Mouse (Mus musculus) midbrain, embryonic 13.5 days (tissue): ENCODE measurements around the gene Rflnb. TPM values are rescaled to one million over a fixed set of nuclear protein-coding genes. Genes with fewer than 3 reads are reported as not detected.
A peak's percentile ranks its signal among the peaks of the same experiment; 100 is the strongest.

ENCODE experiments used
- ATAC-seq: fragments of 200-750 bp; cut with Nextera tagmentation; 2 replicates; pipeline ENCODE4 v1.8.0; 2017; ENCODE audit warnings: mild to moderate bottlenecking, moderate TSS enrichment, moderate library complexity
- H3K27ac ChIP-seq: fragments of 300-500 bp; sonication (generic); 2 replicates; pipeline ENCODE4 v1.5.1; 2015; ENCODE audit warnings: inconsistent platforms, mild to moderate bottlenecking, moderate library complexity
- H3K27me3 ChIP-seq: fragments of 300-500 bp; sonication (generic); 2 replicates; pipeline ENCODE4 v1.6.1; 2015; ENCODE audit warnings: mild to moderate bottlenecking, inconsistent platforms
- H3K36me3 ChIP-seq: fragments of 300-500 bp; sonication (generic); 2 replicates; pipeline ENCODE4 v1.6.1; 2015; ENCODE audit warnings: mild to moderate bottlenecking, inconsistent platforms
- H3K4me1 ChIP-seq: fragments of 300-500 bp; sonication (generic); replicated peaks from 2 replicates; pipeline ENCODE4 v1.6.1; 2015; ENCODE audit warnings: inconsistent platforms
- H3K4me2 ChIP-seq: fragments of 300-500 bp; sonication (generic); replicated peaks from 2 replicates; pipeline ENCODE4 v1.6.1; 2015; ENCODE audit warnings: moderate library complexity, mild to moderate bottlenecking, inconsistent platforms
- H3K4me3 ChIP-seq: fragments of 300-500 bp; sonication (generic); replicated peaks from 2 replicates; pipeline ENCODE4 v1.5.1; 2015; ENCODE audit warnings: mild to moderate bottlenecking, inconsistent platforms
- H3K9ac ChIP-seq: fragments of 300-500 bp; sonication (generic); replicated peaks from 2 replicates; pipeline ENCODE4 v1.6.1; 2015; ENCODE audit warnings: mild to moderate bottlenecking, inconsistent platforms
- H3K9me3 ChIP-seq: fragments of 300-500 bp; sonication (generic); 2 replicates; pipeline ENCODE4 v1.6.1; 2016; ENCODE audit warnings: mild to moderate bottlenecking, inconsistent platforms
- WGBS: fragments of 180-500 bp; shearing (Covaris S2); methylation state at CpG from one replicate; pipeline ENCODE4 v1.1.7; 2015; 5-methylcytosine and 5-hydroxymethylcytosine counted together
- polyA plus RNA-seq: library from polyadenylated mRNA; unstranded; fragments of >200 nt; fragmentation: Nextera tagmentation; extraction: Ambion mirVana; gene quantifications from 2 replicates; pipeline ENCODE4 v1.2.1, GENCODE M21; 2015

The Rflnb gene
- polyA plus RNA-seq, 1 experiment from 2014 or later, result 7.2 TPM

GRCm38 (mm10) chr11:76033836-76034235 lies 6.3 kb upstream of the Rflnb start:
- 67% methylated on average over 4 of the region's 4 CpGs for whole genome bisulfite sequencing
- Histone ChIP-seq H3K27me3 (peaks cover 10% of the 10 kb centered on the region), H3K9ac (no peak overlapping the region), H3K36me3 (no peaks in the 10 kb centered on the region), H3K27ac (no peak overlapping the region), H3K9me3 (no peaks in the 10 kb centered on the region), H3K4me2 (no peak overlapping the region), H3K4me1 (no peaks in the 10 kb centered on the region), H3K4me3 (no peak overlapping the region)
- no peak for ATAC-seq

GRCm38 (mm10) chr11:76033359-76033758 lies 5.8 kb upstream of the Rflnb start:
- Histone ChIP-seq H3K27me3 (peaks cover 10% of the 10 kb centered on the region), H3K27ac (no peak overlapping the region)
- WGBS, result 77% methylated on average over 6 of the region's 6 CpGs

GRCm38 (mm10) chr11:76028072-76028465 lies 487 bp upstream of the Rflnb start:
- no peaks in the 10 kb centered on the region for H3K9me3 ChIP-seq
- whole genome bisulfite sequencing, result 3% methylated on average over 7 of the region's 14 CpGs
- no peak overlapping the region for H3K27ac ChIP-seq
- H3K4me1 ChIP-seq, result peaks cover 17% of the 10 kb centered on the region; the same call in 1 of the 2 replicates
- ATAC-seq, result peak; percentile 46; the same call in 1 of the 2 replicates
- peaks cover 19% of the 10 kb centered on the region for H3K27me3 ChIP-seq
- H3K4me3 ChIP-seq, result peak overlapping the region; percentile 63
- peak overlapping the region; percentile 72 for H3K9ac ChIP-seq
- H3K36me3 ChIP-seq, result no peaks in the 10 kb centered on the region
- H3K4me2 ChIP-seq, result peak overlapping the region; percentile 92

More at GRCm38 (mm10) chr11:76033359-76033758, 5.8 kb upstream of the Rflnb start:
- Histone ChIP-seq H3K4me3 (no peak overlapping the region), H3K9me3 (no peaks in the 10 kb centered on the region), H3K9ac (no peak overlapping the region), H3K36me3 (no peaks in the 10 kb centered on the region), H3K4me2 (no peak overlapping the region), H3K4me1 (no peaks in the 10 kb centered on the region)
- no peak for ATAC-seq

GRCm38 (mm10) chr11:76026527-76027138 lies 949 bp downstream of the Rflnb start:
- Histone ChIP-seq H3K4me1 (peaks cover 17% of the 10 kb centered on the region; the same call in 1 of the 2 replicates), H3K9ac (peak overlapping the region; percentile 72), H3K27ac (no peak overlapping the region), H3K4me3 (peak overlapping the region; percentile 63), H3K9me3 (no peaks in the 10 kb centered on the region), H3K36me3 (no peaks in the 10 kb centered on the region), H3K4me2 (peak overlapping the region; percentile 92), H3K27me3 (peaks cover 19% of the 10 kb centered on the region)
- peak; percentile 11; the same call in 1 of the 2 replicates for ATAC-seq
- 2% methylated on average over 13 of the region's 14 CpGs for WGBS

- Histone ChIP-seq H3K4me2 (no peak overlapping the region), H3K27me3 (peaks cover 17% of the 10 kb centered on the region), H3K27ac (no peak overlapping the region), H3K36me3 (no peaks in the 10 kb centered on the region), H3K9me3 (no peaks in the 10 kb centered on the region), H3K9ac (no peak overlapping the region), H3K4me1 (peaks cover 17% of the 10 kb centered on the region; the same call in 1 of the 2 replicates), H3K4me3 (no peak overlapping the region)
- 50% methylated on average over 7 of the region's 7 CpGs for WGBS
- ATAC-seq, result no peak
These were observed 2.5 kb downstream of the Rflnb start for GRCm38 (mm10) chr11:76025080-76025583.

GRCm38 (mm10) chr11:76020916-76021315 lies 6.7 kb downstream of the Rflnb start:
- Histone ChIP-seq H3K27me3 (peaks cover under 1% of the 10 kb centered on the region; the same call in 1 of the 2 replicates), H3K4me1 (0 out of 2 replicates have a peak, but pooled peaks cover 6% of the 10 kb centered on the region), H3K27ac (no peak overlapping the region), H3K4me2 (no peak overlapping the region), H3K9ac (no peak overlapping the region), H3K4me3 (no peak overlapping the region), H3K9me3 (no peaks in the 10 kb centered on the region), H3K36me3 (no peaks in the 10 kb centered on the region)
- ATAC-seq, result no peak
- 90% methylated on average over 9 of the region's 9 CpGs for WGBS

GRCm38 (mm10) chr11:76019879-76020278 lies 7.7 kb downstream of the Rflnb start:
- Histone ChIP-seq H3K9me3 (no peaks in the 10 kb centered on the region), H3K36me3 (no peaks in the 10 kb centered on the region), H3K27me3 (no peaks in the 10 kb centered on the region), H3K9ac (0 out of 2 replicates have a peak overlapping the region, but pooled peaks have one; percentile 3), H3K4me2 (no peak overlapping the region), H3K27ac (no peak overlapping the region), H3K4me1 (no peaks in the 10 kb centered on the region), H3K4me3 (no peak overlapping the region)
- 89% methylated on average over 4 of the region's 4 CpGs for WGBS
- ATAC-seq, result no peak

GRCm38 (mm10) chr11:76015814-76016213 lies 11.8 kb downstream of the Rflnb start:
- no peaks in the 10 kb centered on the region for H3K36me3 ChIP-seq
- no peak overlapping the region for H3K27ac ChIP-seq
- H3K4me3 ChIP-seq, result no peak overlapping the region
- 86% methylated on average over 4 of the region's 4 CpGs for WGBS
- no peaks in the 10 kb centered on the region for H3K9me3 ChIP-seq
- no peak overlapping the region for H3K9ac ChIP-seq
- no peaks in the 10 kb centered on the region for H3K27me3 ChIP-seq
- no peaks in the 10 kb centered on the region for H3K4me1 ChIP-seq
- no peak for ATAC-seq
- no peak overlapping the region for H3K4me2 ChIP-seq

- Histone ChIP-seq H3K4me3 (no peak overlapping the region), H3K27me3 (no peaks in the 10 kb centered on the region), H3K4me2 (no peak overlapping the region), H3K9me3 (no peaks in the 10 kb centered on the region), H3K9ac (no peak overlapping the region), H3K36me3 (no peaks in the 10 kb centered on the region), H3K27ac (no peak overlapping the region), H3K4me1 (no peaks in the 10 kb centered on the region)
- 88% methylated on average over 6 of the region's 6 CpGs for WGBS
- ATAC-seq, result no peak
These were observed 12.3 kb downstream of the Rflnb start for GRCm38 (mm10) chr11:76015251-76015650.

GRCm38 (mm10) chr11:76010838-76011624 lies 16.6 kb downstream of the Rflnb start:
- no peak overlapping the region for H3K4me3 ChIP-seq
- no peaks in the 10 kb centered on the region for H3K9me3 ChIP-seq
- no peak for ATAC-seq
- WGBS, result 89% methylated on average over 9 of the region's 9 CpGs
- H3K27me3 ChIP-seq, result no peaks in the 10 kb centered on the region
- H3K27ac ChIP-seq, result no peak overlapping the region
- H3K4me2 ChIP-seq, result no peak overlapping the region
- H3K9ac ChIP-seq, result no peak overlapping the region
- H3K36me3 ChIP-seq, result no peaks in the 10 kb centered on the region
- H3K4me1 ChIP-seq, result no peaks in the 10 kb centered on the region

GRCm38 (mm10) chr11:76009101-76009500 lies 18.5 kb downstream of the Rflnb start:
- ATAC-seq, result no peak
- no peaks in the 10 kb centered on the region for H3K27me3 ChIP-seq
- WGBS, result 89% methylated on average over 6 of the region's 6 CpGs

GRCm38 (mm10) chr11:76008162-76008561 lies 19.4 kb downstream of the Rflnb start:
- no peaks in the 10 kb centered on the region for H3K27me3 ChIP-seq
- H3K36me3 ChIP-seq, result no peaks in the 10 kb centered on the region
- ATAC-seq, result no peak
- H3K4me1 ChIP-seq, result no peaks in the 10 kb centered on the region
- 78% methylated on average over 2 of the region's 2 CpGs for WGBS
- no peak overlapping the region for H3K27ac ChIP-seq
- H3K9ac ChIP-seq, result no peak overlapping the region
- H3K9me3 ChIP-seq, result no peaks in the 10 kb centered on the region
- no peak overlapping the region for H3K4me2 ChIP-seq
- H3K4me3 ChIP-seq, result no peak overlapping the region

More at GRCm38 (mm10) chr11:76009101-76009500, 18.5 kb downstream of the Rflnb start:
- H3K9me3 ChIP-seq, result no peaks in the 10 kb centered on the region
- no peak overlapping the region for H3K9ac ChIP-seq
- no peak overlapping the region for H3K4me2 ChIP-seq
- no peak overlapping the region for H3K27ac ChIP-seq
- H3K4me1 ChIP-seq, result no peaks in the 10 kb centered on the region
- no peaks in the 10 kb centered on the region for H3K36me3 ChIP-seq
- H3K4me3 ChIP-seq, result no peak overlapping the region
